Mouse (Mus musculus): ENCODE measurements around the gene Sgsm3.

Gene Sgsm3

GRCm38 (mm10) chr15:80981176-80981575 lies 3.6 kb downstream of the Sgsm3 start:
- no peak for DNase-seq (ENCODE audit: low spot score in 2 of 2)

- DNase-seq (ENCODE audit: low spot score in 2 of 2) = no peak
These were observed 5.7 kb downstream of the Sgsm3 start for GRCm38 (mm10) chr15:80983264-80983663.

GRCm38 (mm10) chr15:80988331-80988730 lies 10.8 kb downstream of the Sgsm3 start:
- no peak for DNase-seq (ENCODE audit: low spot score in 2 of 2)

- DNase-seq (ENCODE audit: low spot score in 2 of 2) = no peak
These were observed 12.1 kb downstream of the Sgsm3 start for GRCm38 (mm10) chr15:80989712-80990111.

- DNase-seq (ENCODE audit: low spot score in 2 of 2) = no peak
These were observed 17.4 kb downstream of the Sgsm3 start for GRCm38 (mm10) chr15:80994959-80995358.

GRCm38 (mm10) chr15:80996090-80996835 lies 18.7 kb downstream of the Sgsm3 start:
- DNase-seq (ENCODE audit: low spot score in 2 of 2) = no peak

GRCm38 (mm10) chr15:80997077-80997476 lies 19.5 kb downstream of the Sgsm3 start:
- no peak for DNase-seq (ENCODE audit: low spot score in 2 of 2)

GRCm38 (mm10) chr15:81000419-81001138 lies 23.0 kb downstream of the Sgsm3 start:
- no peak for DNase-seq (ENCODE audit: low spot score in 2 of 2)

GRCm38 (mm10) chr15:81006127-81006735 lies 28.7 kb downstream of the Sgsm3 start:
- no peak for DNase-seq (ENCODE audit: low spot score in 2 of 2)

GRCm38 (mm10) chr15:81007339-81007738 lies 29.8 kb downstream of the Sgsm3 start:
- DNase-seq (ENCODE audit: low spot score in 2 of 2) = no peak

- DNase-seq (ENCODE audit: low spot score in 2 of 2) = no peak
These were observed 30.3 kb downstream of the Sgsm3 start for GRCm38 (mm10) chr15:81007905-81008304.

GRCm38 (mm10) chr15:81008689-81009123 lies 31.1 kb downstream of the Sgsm3 start:
- no peak for DNase-seq (ENCODE audit: low spot score in 2 of 2)

- no peak for DNase-seq (ENCODE audit: low spot score in 2 of 2)
These were observed 32.5 kb downstream of the Sgsm3 start for GRCm38 (mm10) chr15:81010114-81010513.

GRCm38 (mm10) chr15:81011523-81011922 lies 34.0 kb downstream of the Sgsm3 start:
- no peak for DNase-seq (ENCODE audit: low spot score in 2 of 2)

GRCm38 (mm10) chr15:81012359-81012758 lies 34.8 kb downstream of the Sgsm3 start:
- DNase-seq (ENCODE audit: low spot score in 2 of 2) = no peak

GRCm38 (mm10) chr15:81013186-81013585 lies 35.6 kb downstream of the Sgsm3 start:
- DNase-seq (ENCODE audit: low spot score in 2 of 2) = no peak

- no peak for DNase-seq (ENCODE audit: low spot score in 2 of 2)
These were observed 37.6 kb downstream of the Sgsm3 start for GRCm38 (mm10) chr15:81015068-81015744.

GRCm38 (mm10) chr15:81016488-81016887 lies 38.9 kb downstream of the Sgsm3 start:
- DNase-seq (ENCODE audit: low spot score in 2 of 2) = no peak

GRCm38 (mm10) chr15:81017308-81017707 lies 39.7 kb downstream of the Sgsm3 start:
- DNase-seq (ENCODE audit: low spot score in 2 of 2) = no peak

GRCm38 (mm10) chr15:81021377-81021776 lies 43.8 kb downstream of the Sgsm3 start:
- no peak for DNase-seq (ENCODE audit: low spot score in 2 of 2)

GRCm38 (mm10) chr15:81022437-81022836 lies 44.9 kb downstream of the Sgsm3 start:
- DNase-seq (ENCODE audit: low spot score in 2 of 2) = no peak

- DNase-seq (ENCODE audit: low spot score in 2 of 2) = no peak
These were observed 46.3 kb downstream of the Sgsm3 start for GRCm38 (mm10) chr15:81023842-81024241.

Measured in frontal cortex, postnatal 25 days (tissue).